Mouse (Mus musculus): ENCODE data around the gene Dnah11. TPM values are rescaled to one million over a fixed set of nuclear protein-coding genes. Genes with fewer than 3 reads are reported as not detected.

Dnah11 gene
- polyA plus RNA-seq, 1 experiment from 2014 or later: 0.10 TPM

DNA sequence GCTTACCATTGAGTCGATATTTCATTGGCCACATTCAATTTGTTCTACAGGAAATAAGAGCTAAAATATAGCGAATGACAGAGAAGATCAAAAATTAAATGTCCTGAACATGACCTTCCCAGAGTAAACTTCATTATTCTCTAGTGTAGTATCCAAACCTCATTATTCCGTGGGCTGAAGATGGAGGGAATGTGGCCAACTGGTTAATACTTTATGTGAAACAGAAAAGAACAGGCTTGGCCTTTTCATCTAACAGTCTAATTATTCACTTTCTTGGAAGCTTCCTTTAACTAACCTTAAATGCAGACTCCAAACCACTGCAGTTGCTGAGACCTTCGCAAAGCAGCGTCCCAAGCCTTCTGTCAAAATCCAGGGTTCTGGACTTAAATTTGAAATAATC, 41.9 kb downstream of the Dnah11 start:
- H3K9me3 ChIP-seq: no peaks in the 10 kb centered on the region
- H3K36me3 ChIP-seq (replicated peaks): no peaks in the 10 kb centered on the region
- no peak for ATAC-seq (replicated peaks)
- H3K27me3 ChIP-seq (replicated peaks): no peaks in the 10 kb centered on the region
- H3K4me1 ChIP-seq: peaks cover 3% of the 10 kb centered on the region; the same call in 1 of the 2 replicates
- no peak overlapping the region for H3K4me3 ChIP-seq
- no peak overlapping the region for H3K4me2 ChIP-seq
- WGBS: 85% methylated on average over 5 of the region's 5 CpGs
- no peak overlapping the region for H3K27ac ChIP-seq
- no peak overlapping the region for H3K9ac ChIP-seq

DNA sequence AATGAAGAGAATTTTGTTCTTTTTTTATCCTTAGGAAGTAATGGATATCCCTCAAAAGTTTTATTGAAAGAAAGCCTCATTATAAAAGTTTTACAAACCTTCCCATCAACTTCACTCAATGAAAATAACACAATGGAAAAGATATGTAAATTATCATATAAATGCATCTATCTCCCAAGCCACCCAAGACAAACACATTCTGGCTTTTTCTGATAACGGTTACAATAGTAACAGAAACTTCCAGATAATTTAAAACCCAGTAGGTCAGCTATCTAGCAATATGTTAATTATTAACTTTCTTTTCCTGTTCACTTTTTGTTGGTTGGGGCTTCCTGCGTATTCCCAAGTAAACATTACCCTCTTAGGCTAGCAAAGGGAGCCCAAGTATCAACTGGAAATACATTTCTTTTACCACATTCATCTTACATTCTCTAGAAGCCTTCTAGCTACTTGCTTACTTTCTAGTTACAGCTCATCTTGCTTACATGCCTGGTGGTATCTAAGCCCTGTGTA, 51.3 kb downstream of the Dnah11 start:
- Histone ChIP-seq H3K27me3 (replicated peaks) (no peaks in the 10 kb centered on the region), H3K4me2 (no peak overlapping the region), H3K9ac (no peak overlapping the region), H3K4me1 (no peaks in the 10 kb centered on the region), H3K4me3 (no peak overlapping the region), H3K27ac (no peak overlapping the region), H3K36me3 (replicated peaks) (no peaks in the 10 kb centered on the region), H3K9me3 (no peaks in the 10 kb centered on the region)
- WGBS: 90% methylated on average over 2 of the region's 2 CpGs
- ATAC-seq (replicated peaks): no peak

DNA sequence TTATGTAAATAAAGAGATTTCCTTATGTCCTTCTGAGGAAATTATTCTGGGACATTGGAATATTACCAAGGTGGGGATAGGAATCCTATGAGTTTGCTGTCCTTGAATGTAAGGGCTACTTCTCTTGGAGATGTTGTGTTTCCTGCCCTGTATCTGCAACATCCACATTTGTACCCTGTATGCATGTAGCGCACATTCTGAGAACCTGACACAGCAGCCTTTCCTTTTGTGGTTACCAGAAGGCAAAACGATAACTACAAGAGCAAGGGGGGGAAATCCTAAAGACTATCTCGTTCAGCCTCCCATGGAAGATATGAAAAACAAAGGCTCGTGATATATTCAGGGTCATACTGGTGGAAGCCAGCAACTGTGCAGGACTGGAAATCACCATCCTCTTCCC, 70.7 kb downstream of the Dnah11 start:
- Histone ChIP-seq H3K36me3 (replicated peaks) (no peaks in the 10 kb centered on the region), H3K27me3 (replicated peaks) (no peaks in the 10 kb centered on the region), H3K4me1 (no peaks in the 10 kb centered on the region), H3K4me2 (no peak overlapping the region), H3K27ac (no peak overlapping the region), H3K4me3 (no peak overlapping the region), H3K9ac (no peak overlapping the region), H3K9me3 (no peaks in the 10 kb centered on the region)
- ATAC-seq (replicated peaks): no peak
- WGBS: 89% methylated on average over 4 of the region's 4 CpGs

DNA sequence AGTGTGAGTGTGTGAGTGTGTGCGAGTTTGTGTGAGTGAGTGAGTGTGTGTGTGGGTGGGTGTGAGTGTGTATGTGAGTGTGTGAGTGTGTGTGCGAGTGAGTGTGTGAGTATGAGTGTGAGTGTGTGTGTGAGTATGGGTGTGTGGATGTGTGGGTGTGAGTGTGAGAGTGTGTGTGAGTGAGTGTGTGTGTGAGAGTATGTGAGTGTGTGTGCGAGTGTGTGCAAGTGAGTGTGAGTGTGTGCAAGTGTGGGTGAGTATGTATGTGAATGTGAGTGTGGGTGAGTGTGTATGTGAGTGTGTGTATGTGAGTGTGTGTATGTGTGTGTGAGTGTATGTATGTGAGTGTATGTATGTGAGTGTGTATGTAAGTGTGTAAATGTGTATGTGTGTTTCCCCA, 79.2 kb downstream of the Dnah11 start:
- Histone ChIP-seq H3K9me3 (no peaks in the 10 kb centered on the region), H3K9ac (no peak overlapping the region), H3K4me2 (no peak overlapping the region), H3K36me3 (replicated peaks) (no peaks in the 10 kb centered on the region), H3K27ac (no peak overlapping the region), H3K4me1 (no peaks in the 10 kb centered on the region), H3K4me3 (no peak overlapping the region), H3K27me3 (replicated peaks) (no peaks in the 10 kb centered on the region)
- 98% methylated on average over 3 of the region's 3 CpGs for WGBS
- no peak for ATAC-seq (replicated peaks)

DNA sequence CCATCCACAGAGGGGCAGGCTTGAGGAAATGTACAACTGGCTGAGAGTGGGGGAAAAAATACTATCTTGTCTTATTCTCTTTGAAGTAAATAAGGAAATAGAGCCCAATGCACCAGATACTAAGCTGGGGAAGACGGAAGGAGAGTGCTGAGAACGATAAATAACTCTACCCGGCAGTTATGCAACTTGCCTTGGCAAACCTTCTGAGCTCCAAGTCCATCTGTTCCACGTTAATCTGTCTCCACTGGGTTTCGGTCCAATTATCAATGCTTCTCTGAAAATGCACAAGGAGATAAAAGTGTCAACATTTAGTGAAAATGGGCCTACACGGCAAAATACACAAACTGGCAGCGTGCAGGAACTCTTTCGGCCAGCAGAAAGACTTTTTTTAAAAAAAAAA, 86.2 kb downstream of the Dnah11 start:
- WGBS: 78% methylated on average over 8 of the region's 8 CpGs
- Histone ChIP-seq H3K4me1 (no peaks in the 10 kb centered on the region), H3K4me3 (no peak overlapping the region), H3K36me3 (replicated peaks) (no peaks in the 10 kb centered on the region), H3K4me2 (no peak overlapping the region), H3K27ac (no peak overlapping the region), H3K9me3 (no peaks in the 10 kb centered on the region), H3K9ac (no peak overlapping the region), H3K27me3 (replicated peaks) (no peaks in the 10 kb centered on the region)
- ATAC-seq (replicated peaks): no peak

DNA sequence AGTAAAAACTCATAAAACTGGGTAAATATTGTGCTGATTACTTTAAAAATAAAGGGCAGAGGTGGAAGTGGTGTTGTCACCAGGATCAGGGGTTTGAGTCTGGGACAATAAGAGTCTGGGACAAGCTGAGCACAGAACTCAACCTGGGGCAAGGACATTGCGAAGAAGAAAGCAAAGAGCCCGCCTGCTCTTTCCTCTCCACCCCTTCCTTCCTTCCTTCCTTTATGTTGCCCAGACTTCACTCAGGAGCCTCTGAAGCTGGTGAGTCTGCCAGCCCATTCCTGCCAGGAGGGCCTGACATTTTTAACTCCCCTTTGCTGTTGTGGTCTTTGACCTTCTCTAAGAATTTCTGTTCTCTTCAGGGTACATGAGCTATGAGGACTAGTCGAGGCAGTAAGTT, 86.9 kb downstream of the Dnah11 start:
- no peak overlapping the region for H3K4me2 ChIP-seq
- 90% methylated on average over 3 of the region's 3 CpGs for WGBS
- H3K27ac ChIP-seq: no peak overlapping the region
- no peak overlapping the region for H3K9ac ChIP-seq
- no peak overlapping the region for H3K4me3 ChIP-seq
- H3K27me3 ChIP-seq (replicated peaks): no peaks in the 10 kb centered on the region
- H3K9me3 ChIP-seq: no peaks in the 10 kb centered on the region
- no peak for ATAC-seq (replicated peaks)
- no peaks in the 10 kb centered on the region for H3K4me1 ChIP-seq
- no peaks in the 10 kb centered on the region for H3K36me3 ChIP-seq (replicated peaks)

DNA sequence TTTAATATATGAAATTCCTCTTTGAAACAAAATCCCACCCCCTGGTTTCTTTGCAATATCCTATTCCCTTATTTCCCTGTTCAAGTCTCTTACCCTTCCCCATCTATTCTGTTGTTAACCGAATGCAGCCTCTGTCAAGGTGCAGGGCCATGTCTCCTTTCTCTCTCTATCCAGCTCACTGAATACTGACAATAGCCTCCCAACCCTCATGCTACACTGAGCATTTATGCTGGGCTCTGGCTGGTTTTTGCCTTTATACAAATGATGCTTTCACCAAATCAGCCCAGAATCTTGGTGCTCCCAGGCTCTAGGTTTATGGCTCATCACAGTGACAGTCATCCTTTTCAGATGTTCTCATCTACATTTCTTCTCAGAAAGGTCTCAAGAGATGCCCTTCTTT, 91.1 kb downstream of the Dnah11 start:
- Histone ChIP-seq H3K27me3 (replicated peaks) (no peaks in the 10 kb centered on the region), H3K9me3 (no peaks in the 10 kb centered on the region), H3K4me2 (no peak overlapping the region), H3K27ac (no peak overlapping the region), H3K4me3 (no peak overlapping the region), H3K4me1 (no peaks in the 10 kb centered on the region), H3K36me3 (replicated peaks) (no peaks in the 10 kb centered on the region), H3K9ac (no peak overlapping the region)
- ATAC-seq (replicated peaks): no peak
- WGBS: 49% methylated on average over 1 of the region's 1 CpGs

DNA sequence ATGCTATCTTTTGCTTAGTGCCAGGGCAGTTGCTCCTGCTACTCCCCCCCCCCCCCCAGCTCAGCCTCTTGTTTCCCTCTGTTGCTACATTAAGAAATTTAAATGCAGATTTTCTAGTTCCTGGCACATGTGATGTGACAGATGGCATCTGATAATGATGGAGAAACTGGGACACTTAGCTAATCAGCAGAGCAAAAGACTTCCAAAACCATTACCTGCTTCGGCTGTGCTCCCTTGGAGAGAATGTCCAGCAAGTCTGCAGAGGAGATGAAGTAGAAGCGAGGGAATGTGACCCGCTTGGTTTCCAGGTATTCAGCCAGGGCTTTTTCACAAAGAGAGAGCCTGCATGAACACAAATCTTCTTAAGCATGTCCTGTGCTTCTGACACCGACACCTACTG, 94.3 kb downstream of the Dnah11 start:
- ATAC-seq (replicated peaks): no peak
- H3K36me3 ChIP-seq (replicated peaks): no peaks in the 10 kb centered on the region
- H3K9me3 ChIP-seq: no peaks in the 10 kb centered on the region
- H3K27me3 ChIP-seq (replicated peaks): no peaks in the 10 kb centered on the region
- H3K27ac ChIP-seq: no peak overlapping the region
- no peak overlapping the region for H3K4me2 ChIP-seq
- no peak overlapping the region for H3K9ac ChIP-seq
- 80% methylated on average over 4 of the region's 4 CpGs for WGBS
- H3K4me1 ChIP-seq: no peaks in the 10 kb centered on the region
- H3K4me3 ChIP-seq: no peak overlapping the region

DNA sequence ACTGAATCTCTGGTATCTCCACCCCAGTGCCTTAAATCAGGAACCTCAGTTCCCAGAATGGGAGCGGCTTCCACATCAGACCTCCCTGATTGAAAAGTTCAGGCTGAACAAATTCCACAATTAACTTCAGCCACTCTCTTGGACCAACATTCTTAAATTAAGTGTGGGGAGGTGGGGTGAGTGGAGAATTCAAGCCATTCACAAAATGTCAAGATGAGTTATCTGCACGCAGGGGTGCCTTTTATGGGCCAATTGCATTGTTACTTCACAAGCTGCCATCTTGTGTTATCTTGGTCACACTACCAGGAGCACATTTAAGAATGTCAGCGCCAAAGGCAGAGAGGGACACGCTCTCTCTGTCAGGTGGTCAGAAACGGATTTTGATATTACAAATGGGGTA, 99.1 kb downstream of the Dnah11 start:
- 49% methylated on average over 5 of the region's 5 CpGs for WGBS

DNA sequence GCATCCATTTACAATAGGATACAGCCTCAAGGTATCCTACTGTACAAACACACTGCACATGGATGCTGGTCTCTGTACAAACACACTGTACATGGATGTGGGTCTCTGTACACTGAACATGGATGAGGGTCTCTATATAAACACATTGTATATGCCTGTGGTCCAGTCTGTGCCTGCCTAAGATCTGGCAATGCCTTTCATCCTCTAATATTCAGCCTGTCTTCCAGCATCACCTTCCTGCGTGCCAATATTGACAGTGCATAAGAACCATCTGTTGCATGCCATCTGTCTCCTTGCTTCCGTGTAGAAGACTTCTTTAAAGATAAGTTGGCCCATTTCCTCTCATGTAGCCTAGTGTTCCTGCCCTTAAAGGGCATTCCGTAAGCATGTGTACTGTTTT, 100.6 kb downstream of the Dnah11 start:
- Histone ChIP-seq H3K36me3 (replicated peaks) (no peaks in the 10 kb centered on the region), H3K27me3 (replicated peaks) (no peaks in the 10 kb centered on the region), H3K9me3 (no peaks in the 10 kb centered on the region), H3K4me2 (no peak overlapping the region), H3K27ac (no peak overlapping the region), H3K4me1 (no peaks in the 10 kb centered on the region), H3K9ac (no peak overlapping the region), H3K4me3 (no peak overlapping the region)
- ATAC-seq (replicated peaks): no peak
- WGBS: 77% methylated on average over 3 of the region's 3 CpGs

More for the DNA sequence above, 99.1 kb downstream of the Dnah11 start:
- no peaks in the 10 kb centered on the region for H3K27me3 ChIP-seq (replicated peaks)
- no peak overlapping the region for H3K4me3 ChIP-seq
- no peak overlapping the region for H3K27ac ChIP-seq
- no peak overlapping the region for H3K9ac ChIP-seq
- no peak overlapping the region for H3K4me2 ChIP-seq
- ATAC-seq (replicated peaks): no peak
- H3K36me3 ChIP-seq (replicated peaks): no peaks in the 10 kb centered on the region
- H3K4me1 ChIP-seq: no peaks in the 10 kb centered on the region
- no peaks in the 10 kb centered on the region for H3K9me3 ChIP-seq

DNA sequence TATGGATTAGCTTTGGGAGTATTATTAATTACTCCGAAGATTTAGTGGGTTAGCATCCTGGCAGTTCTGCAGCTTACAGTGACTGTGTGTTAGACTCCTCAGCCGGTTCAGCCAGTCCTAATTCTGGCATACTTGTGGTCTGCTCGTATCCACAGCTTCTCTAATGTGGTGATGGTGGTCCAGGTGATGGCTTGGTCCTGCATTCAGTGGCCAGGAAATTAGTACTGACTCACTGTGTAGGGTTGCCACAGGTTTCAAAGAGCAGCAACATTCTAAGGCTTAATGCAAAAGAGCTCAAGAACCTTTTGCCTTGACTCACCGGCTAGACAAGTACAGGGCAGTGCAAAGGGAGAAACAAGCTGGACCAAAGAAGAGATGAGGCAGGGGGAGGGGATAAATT, 103.9 kb downstream of the Dnah11 start:
- H3K9me3 ChIP-seq: no peaks in the 10 kb centered on the region
- no peak overlapping the region for H3K27ac ChIP-seq
- H3K27me3 ChIP-seq (replicated peaks): no peaks in the 10 kb centered on the region
- no peak overlapping the region for H3K4me2 ChIP-seq
- no peak overlapping the region for H3K4me3 ChIP-seq
- WGBS: 91% methylated on average over 4 of the region's 4 CpGs
- ATAC-seq (replicated peaks): no peak
- no peaks in the 10 kb centered on the region for H3K4me1 ChIP-seq
- no peak overlapping the region for H3K9ac ChIP-seq
- no peaks in the 10 kb centered on the region for H3K36me3 ChIP-seq (replicated peaks)

DNA sequence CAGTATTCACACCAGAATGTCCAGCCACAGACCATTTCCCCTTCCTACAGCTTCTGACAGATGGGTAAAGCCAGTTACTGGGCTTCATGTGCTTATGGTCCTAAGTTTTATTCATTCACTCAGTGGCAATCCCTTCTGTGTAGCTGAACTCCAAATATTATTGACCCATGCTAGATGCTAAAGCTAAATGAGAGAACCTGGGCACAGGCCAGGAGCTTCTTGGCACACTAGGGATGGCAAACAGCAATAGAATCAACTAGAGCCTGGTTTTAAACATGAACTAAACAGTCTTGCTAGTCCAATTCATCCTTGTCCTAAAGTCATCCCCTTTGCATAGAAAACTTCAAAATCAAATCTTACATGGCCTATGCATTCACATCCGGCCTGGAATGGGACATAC, 113.6 kb downstream of the Dnah11 start:
- H3K27me3 ChIP-seq (replicated peaks): no peaks in the 10 kb centered on the region
- no peaks in the 10 kb centered on the region for H3K36me3 ChIP-seq (replicated peaks)
- H3K4me3 ChIP-seq: no peak overlapping the region
- ATAC-seq (replicated peaks): no peak
- H3K9ac ChIP-seq: no peak overlapping the region
- no peak overlapping the region for H3K4me2 ChIP-seq
- H3K9me3 ChIP-seq: no peaks in the 10 kb centered on the region
- WGBS: 84% methylated on average over 1 of the region's 1 CpGs
- H3K4me1 ChIP-seq: no peaks in the 10 kb centered on the region
- H3K27ac ChIP-seq: no peak overlapping the region

DNA sequence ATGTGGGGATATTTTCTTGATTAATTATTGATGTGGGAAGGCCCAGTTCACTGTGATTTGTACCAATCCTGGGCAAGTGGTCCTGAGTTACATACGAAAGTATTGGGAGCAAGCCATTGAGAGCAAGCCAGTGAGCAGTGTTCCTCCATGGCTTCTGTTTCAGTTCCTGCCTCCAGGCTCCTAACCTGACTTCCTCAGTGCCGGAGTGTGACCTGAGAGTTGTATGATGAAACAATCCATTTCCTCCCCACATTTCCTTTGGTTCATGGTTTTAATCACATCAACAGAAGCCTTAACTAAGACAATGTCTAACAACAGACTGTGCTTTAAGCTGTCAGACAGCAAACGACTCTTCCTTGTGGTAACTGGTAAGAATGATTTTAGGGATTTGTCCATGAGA, 114.0 kb downstream of the Dnah11 start:
- Histone ChIP-seq H3K4me2 (no peak overlapping the region), H3K36me3 (replicated peaks) (no peaks in the 10 kb centered on the region), H3K4me3 (no peak overlapping the region), H3K4me1 (no peaks in the 10 kb centered on the region), H3K27ac (no peak overlapping the region), H3K9me3 (no peaks in the 10 kb centered on the region), H3K27me3 (replicated peaks) (no peaks in the 10 kb centered on the region), H3K9ac (no peak overlapping the region)
- no peak for ATAC-seq (replicated peaks)
- 88% methylated on average over 3 of the region's 3 CpGs for WGBS

DNA sequence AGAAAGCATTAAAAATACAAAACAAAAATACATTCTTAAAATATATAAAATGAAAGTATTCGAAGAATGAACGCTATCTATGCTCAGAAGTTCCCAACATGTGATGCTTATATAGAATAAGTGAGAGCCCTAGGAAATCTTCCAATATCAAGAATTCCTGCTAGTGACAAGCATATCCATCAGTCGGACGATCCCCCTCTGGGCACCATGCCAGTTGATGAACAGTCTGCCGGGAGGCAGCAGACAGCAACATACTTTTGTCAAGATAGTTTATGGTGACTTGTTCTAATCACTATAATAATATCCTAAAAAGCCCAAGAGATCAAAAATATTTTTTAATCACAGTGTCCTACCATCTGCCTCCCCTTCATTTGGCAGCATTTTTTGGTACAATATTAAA, 114.7 kb downstream of the Dnah11 start:
- Histone ChIP-seq H3K4me1 (no peaks in the 10 kb centered on the region), H3K27ac (no peak overlapping the region), H3K9me3 (no peaks in the 10 kb centered on the region), H3K27me3 (replicated peaks) (no peaks in the 10 kb centered on the region), H3K4me3 (no peak overlapping the region), H3K9ac (no peak overlapping the region), H3K36me3 (replicated peaks) (no peaks in the 10 kb centered on the region), H3K4me2 (no peak overlapping the region)
- WGBS: 67% methylated on average over 5 of the region's 5 CpGs
- ATAC-seq (replicated peaks): no peak

All from midbrain, embryonic 15.5 days (tissue).